Mouse (Mus musculus) ES-E14 (cell line): ENCODE data around the gene Txndc12. TPM values are rescaled to one million over a fixed set of nuclear protein-coding genes. Genes with fewer than 3 reads are reported as not detected.

Experiments
- DNase-seq: peaks from one replicate; pipeline ENCODE4 v3.0.0-alpha.2; 2013; ENCODE audit warnings: low read depth, low spot score
- H3K27ac ChIP-seq: 2 replicates; pipeline ENCODE4 v1.5.1; 2012; ENCODE audit warnings: low read depth, mild to moderate bottlenecking, low read length, moderate library complexity, mixed read lengths; ENCODE audit not compliant: poor library complexity, insufficient read depth, severe bottlenecking
- H3K36me3 ChIP-seq: 2 replicates; pipeline ENCODE4 v1.6.1; 2012; ENCODE audit warnings: mild to moderate bottlenecking, low read length, moderate library complexity, mixed read lengths; ENCODE audit not compliant: control insufficient read depth, poor library complexity, insufficient read depth, severe bottlenecking
- H3K4me1 ChIP-seq, 2 experiments: fragments of 150-350 bp in 1 of 2; sonication (generic) in 1 of 2; 2 replicates each; pipeline ENCODE4 v1.6.1; 2012; ENCODE audit warnings: low read length in 2 of 2, mild to moderate bottlenecking in 1 of 2, mixed read lengths in 1 of 2; ENCODE audit not compliant: control insufficient read depth in 2 of 2, insufficient read depth in 2 of 2, poor library complexity in 1 of 2
- H3K4me3 ChIP-seq, 2 experiments: fragments of 150-350 bp in 1 of 2; sonication (generic) in 1 of 2; 2 replicates each; pipeline ENCODE4 v1.5.1; 2012; ENCODE audit warnings: low read length in 2 of 2, low read depth in 1 of 2, mild to moderate bottlenecking in 1 of 2, mixed read lengths in 1 of 2; ENCODE audit not compliant: insufficient read depth in 1 of 2, poor library complexity in 1 of 2, severe bottlenecking in 1 of 2
- H3K9ac ChIP-seq: 2 replicates; pipeline ENCODE4 v1.6.1; 2012; ENCODE audit warnings: low read depth, mild to moderate bottlenecking, low read length, mixed read lengths; ENCODE audit not compliant: poor library complexity, insufficient read depth, severe bottlenecking
- H3K9me3 ChIP-seq: fragments of 150-350 bp; sonication (generic); 2 replicates; pipeline ENCODE4 v1.6.1; 2012; ENCODE audit warnings: low read depth, mild to moderate bottlenecking, low read length; ENCODE audit not compliant: control insufficient read depth, insufficient read depth
- CHD2 ChIP-seq: IDR thresholded peaks from 2 replicates; pipeline ENCODE4 v1.6.1; 2014; ENCODE audit warnings: mild to moderate bottlenecking, low read depth, low read length, inconsistent platforms
- HCFC1 ChIP-seq: IDR thresholded peaks from 2 replicates; pipeline ENCODE4 v1.6.1; 2012; ENCODE audit warnings: low read length, inconsistent platforms, borderline replicate concordance; ENCODE audit not compliant: insufficient read depth
- MAFK ChIP-seq: IDR thresholded peaks from 2 replicates; pipeline ENCODE4 v1.6.1; 2014; ENCODE audit warnings: mild to moderate bottlenecking, low read depth, low read length, inconsistent platforms; ENCODE audit not compliant: insufficient read depth
- ZC3H11A ChIP-seq: IDR thresholded peaks from 2 replicates; pipeline ENCODE4 v1.6.1; 2012; ENCODE audit warnings: low read depth, mild to moderate bottlenecking, inconsistent platforms, low read length, borderline replicate concordance
- ZNF384 ChIP-seq: IDR thresholded peaks from 2 replicates; pipeline ENCODE4 v1.6.1; 2012; ENCODE audit warnings: low read depth, low read length, inconsistent platforms
- in situ Hi-C, 2 experiments: fragments of 600-800 bp; cut with MboI; formaldehyde crosslinking; loops; one replicate each; pipeline ENCODE4 v1.15.1; 2025; ENCODE audit warnings: low sequenced_read_pairs in 2 of 2, inconsistent platforms in 1 of 2; ENCODE audit not compliant: unreplicated experiment in 2 of 2
- total RNA-seq: library from RNA; depleted of rRNA; stranded (reverse); fragments of 300-350 nt; gene quantifications from 2 replicates; pipeline ENCODE4 v1.2.3, GENCODE M21; 2012

Gene Txndc12
- total RNA-seq, 1 experiment, result 65.1 TPM

- Histone ChIP-seq H3K27ac (no peak overlapping the region), H3K9ac (no peak overlapping the region), H3K4me1 (peaks cover 0 to 4% of the 10 kb centered on the region in 2 experiments; a peak in 1 of 4 replicates), H3K36me3 (no peaks in the 10 kb centered on the region), H3K9me3 (no peaks in the 10 kb centered on the region), H3K4me3 (no peak overlapping the region)
- DNase-seq, result no peak
- TF ChIP-seq ZNF384, result no peak
- TF ChIP-seq MAFK, result no peak
- TF ChIP-seq CHD2, result no peak
- no peak for TF ChIP-seq HCFC1
- TF ChIP-seq ZC3H11A, result no peak
- in situ Hi-C loops, result loop anchor here in 1 of 2 experiments (10.0 kb wide), 1 partner anchor 97 kb away; no protein-coding TSS in a partner anchor
Observed at GRCm38 (mm10) chr4:108877901-108878300, 43.5 kb downstream of the Txndc12 start.

DNA sequence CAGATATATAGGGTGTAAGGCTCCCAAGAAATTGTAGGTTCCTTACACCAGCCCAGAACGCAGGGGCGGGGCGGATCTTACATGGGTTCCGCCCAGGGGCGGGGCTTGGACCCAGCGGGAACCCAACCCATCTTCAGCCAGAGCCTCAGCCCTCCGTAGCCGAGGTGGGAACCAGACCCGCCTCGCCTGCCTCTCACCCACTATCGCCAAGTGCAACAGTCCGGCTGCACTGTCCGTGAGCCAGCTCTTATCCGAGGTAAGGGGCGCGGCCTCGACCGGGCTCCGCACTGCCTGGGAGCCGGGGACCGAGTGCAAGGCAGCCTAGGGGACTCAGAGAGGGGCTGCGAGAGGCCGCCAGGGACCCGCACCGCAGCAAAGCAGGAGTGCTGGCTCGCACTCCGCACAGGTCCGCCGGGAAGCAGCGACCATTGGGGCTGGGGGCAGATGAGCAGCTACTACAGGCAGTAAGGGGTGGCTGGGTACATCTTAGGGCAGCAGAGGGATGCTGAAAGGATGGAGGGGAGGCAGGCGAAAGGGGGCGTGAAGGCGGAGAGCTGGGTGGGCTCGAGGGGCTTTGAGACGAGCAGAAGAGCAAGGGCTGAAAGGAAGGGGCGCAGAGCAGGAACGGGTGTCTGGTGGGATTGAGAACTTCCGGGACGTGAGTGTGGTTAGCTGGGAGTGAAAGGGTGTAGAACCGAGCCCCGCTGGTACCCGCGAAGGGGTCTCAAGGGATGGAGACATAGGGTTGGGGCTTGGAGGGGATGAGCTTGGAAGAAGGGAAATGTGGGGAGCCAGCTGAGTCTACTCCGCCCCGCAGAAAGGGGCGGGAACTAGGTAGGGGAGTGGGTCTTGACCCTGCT lies 44.8 kb downstream of the Txndc12 start, which contains the start of gene Rab3b:
Rab3b (plus strand) TSS at position 101 of the 860 bp plus-strand sequence.
- peak; percentile 72 for DNase-seq
- peaks cover 0 to 4% of the 10 kb centered on the region in 2 experiments; a peak in 2 of 4 replicates for H3K4me1 ChIP-seq
- no peaks in the 10 kb centered on the region for H3K9me3 ChIP-seq
- H3K4me3 ChIP-seq, result peak within 1 kb of the TSS; percentile 74 to 84
- no peak for TF ChIP-seq MAFK
- TF ChIP-seq ZNF384, result no peak
- TF ChIP-seq HCFC1, result no peak
- TF ChIP-seq ZC3H11A, result no peak
- no peak for TF ChIP-seq CHD2
- no peak within 1 kb of the TSS for H3K27ac ChIP-seq
- H3K9ac ChIP-seq, result peak within 1 kb of the TSS; percentile 64
- no peaks in the 10 kb centered on the region for H3K36me3 ChIP-seq
- in situ Hi-C loops, result loop anchor here in 1 of 2 experiments (10.0 kb wide), 1 partner anchor 96 kb away; no protein-coding TSS in a partner anchor

- H3K36me3 ChIP-seq, result no peaks in the 10 kb centered on the region
- in situ Hi-C loops, result no loop called here
- H3K4me1 ChIP-seq, result peaks cover 0 to 2% of the 10 kb centered on the region in 2 experiments; a peak in 2 of 4 replicates
- H3K4me3 ChIP-seq, result no peak overlapping the region
- peak; percentile 57 for DNase-seq
- no peak overlapping the region for H3K9ac ChIP-seq
- TF ChIP-seq HCFC1, result no peak
- no peak for TF ChIP-seq MAFK
- no peak for TF ChIP-seq ZNF384
- H3K27ac ChIP-seq, result no peak overlapping the region
- H3K9me3 ChIP-seq, result no peaks in the 10 kb centered on the region
Observed at GRCm38 (mm10) chr4:108883815-108884214, 49.4 kb downstream of the Txndc12 start.

DNA sequence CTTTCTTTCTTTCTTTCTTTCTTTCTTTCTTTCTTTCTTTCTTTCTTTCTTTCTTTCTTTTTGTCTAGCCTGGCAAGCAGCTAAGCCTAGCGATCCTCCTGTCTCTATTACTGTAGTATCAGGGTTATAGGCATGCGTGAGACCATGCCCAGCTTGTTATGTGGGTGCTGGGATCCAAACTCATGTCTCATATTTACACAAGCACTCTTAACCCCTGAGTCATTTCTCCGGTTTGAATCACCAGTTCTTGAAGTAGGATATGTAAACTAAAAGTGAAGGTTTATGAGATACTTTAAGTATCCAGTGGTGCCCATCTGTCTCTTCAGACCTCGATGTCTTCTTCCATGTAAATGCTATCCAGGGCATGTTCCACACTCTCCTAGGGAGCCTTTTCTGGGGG lies 53.1 kb downstream of the Txndc12 start:
- no peak for DNase-seq
- in situ Hi-C loops, result no loop called here
- Histone ChIP-seq H3K9me3 (no peaks in the 10 kb centered on the region), H3K36me3 (no peaks in the 10 kb centered on the region), H3K27ac (no peak overlapping the region), H3K4me1 (no peaks in the 10 kb centered on the region; a peak in 1 of 4 replicates), H3K9ac (no peak overlapping the region), H3K4me3 (no peak overlapping the region)
- TF ChIP-seq CHD2, result no peak
- no peak for TF ChIP-seq HCFC1
- TF ChIP-seq ZNF384, result no peak
- TF ChIP-seq ZC3H11A, result no peak
- TF ChIP-seq MAFK, result no peak
